Mouse (Mus musculus) bone marrow macrophage, adult 2 months (primary cell): ENCODE measurements around the gene Hsd3b6.

Source experiments
- CTCF ChIP-seq: IDR thresholded peaks from 2 replicates; pipeline ENCODE4 v1.5.1; 2012; ENCODE audit warnings: low read depth, mild to moderate bottlenecking, low read length, moderate library complexity
- POLR2A ChIP-seq: IDR thresholded peaks from 2 replicates; pipeline ENCODE4 v1.6.1; 2012; ENCODE audit warnings: mild to moderate bottlenecking, low read depth, low read length, borderline replicate concordance

GRCm38 (mm10) chr3:98814101-98814670 lies at the start of gene Hsd3b6:
- no peak for TF ChIP-seq POLR2A
- no peak for TF ChIP-seq CTCF
